Mouse (Mus musculus) ES-E14 (cell line): Measurements from ENCODE around the gene Ddx39.

ENCODE experiments used
- CHD2 ChIP-seq: IDR thresholded peaks from 2 replicates; pipeline ENCODE4 v1.6.1; 2014; ENCODE audit warnings: mild to moderate bottlenecking, low read depth, low read length, inconsistent platforms
- MAFK ChIP-seq: IDR thresholded peaks from 2 replicates; pipeline ENCODE4 v1.6.1; 2014; ENCODE audit warnings: mild to moderate bottlenecking, low read depth, low read length, inconsistent platforms; ENCODE audit not compliant: insufficient read depth
- ZC3H11A ChIP-seq: IDR thresholded peaks from 2 replicates; pipeline ENCODE4 v1.6.1; 2012; ENCODE audit warnings: low read depth, mild to moderate bottlenecking, inconsistent platforms, low read length, borderline replicate concordance

DNA sequence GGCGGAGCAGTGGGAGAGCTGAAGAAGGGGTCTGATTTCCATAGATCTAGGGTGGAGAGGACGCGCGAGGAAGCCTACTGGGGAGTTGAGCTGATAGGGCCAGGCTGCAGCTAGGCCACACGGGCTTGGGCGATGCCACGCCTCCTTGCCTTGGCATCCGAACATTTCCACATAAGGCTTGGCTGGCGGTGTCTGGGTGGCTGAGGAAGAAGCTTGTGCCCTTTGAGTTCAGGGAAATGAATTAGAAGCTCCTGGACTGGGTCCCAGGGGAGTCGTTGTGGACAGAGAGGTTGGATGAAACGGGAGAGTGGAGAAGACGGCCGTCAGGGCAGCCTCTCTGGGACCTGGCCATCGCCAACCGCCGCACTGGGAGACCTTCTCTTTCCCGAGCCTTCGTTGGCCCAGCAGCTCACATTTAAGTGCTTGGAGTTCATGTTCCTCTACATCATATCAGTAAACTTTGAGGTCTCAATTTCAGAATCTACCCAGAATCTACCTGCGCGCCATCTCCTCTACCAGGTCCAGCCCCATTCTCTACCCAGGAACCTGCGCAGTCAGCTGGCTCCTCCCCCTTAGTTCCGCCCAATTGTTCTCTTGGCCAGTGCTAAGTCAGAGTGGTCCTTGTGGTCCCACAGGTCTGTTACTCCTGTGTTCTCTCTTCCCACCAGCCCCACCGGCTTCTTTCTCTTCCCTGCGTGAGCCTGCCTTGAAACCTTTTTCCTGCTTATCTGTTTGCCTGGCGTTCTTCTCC, 57.9 kb downstream of the Ddx39 start:
- no peak for TF ChIP-seq MAFK
- no peak for TF ChIP-seq CHD2
- TF ChIP-seq ZC3H11A = no peak
